Mouse (Mus musculus) hindlimb bud, embryonic 11.5 days (tissue): ENCODE data around the gene Cep112.

ENCODE experiments used
- DNase-seq: peaks from one replicate; pipeline ENCODE4 v3.0.0-alpha.2; 2012; ENCODE audit warnings: low read depth, low spot score; ENCODE audit errors: extremely low spot score

The Cep112 gene

GRCm38 (mm10) chr11:108443893-108444563 lies 19.0 kb downstream of the Cep112 start:
- no peak for DNase-seq

- no peak for DNase-seq
Measured at GRCm38 (mm10) chr11:108447148-108447547, 22.2 kb downstream of the Cep112 start.

- peak; percentile 56 for DNase-seq
Measured at GRCm38 (mm10) chr11:108449811-108450210, 24.8 kb downstream of the Cep112 start.

GRCm38 (mm10) chr11:108459599-108459998 lies 34.6 kb downstream of the Cep112 start:
- no peak for DNase-seq

GRCm38 (mm10) chr11:108464138-108464537 lies 39.1 kb downstream of the Cep112 start:
- DNase-seq = no peak

GRCm38 (mm10) chr11:108464715-108465301 lies 39.8 kb downstream of the Cep112 start:
- DNase-seq = no peak

- no peak for DNase-seq
Measured at GRCm38 (mm10) chr11:108475738-108476137, 50.7 kb downstream of the Cep112 start.

GRCm38 (mm10) chr11:108476226-108476625 lies 51.2 kb downstream of the Cep112 start:
- DNase-seq = no peak

GRCm38 (mm10) chr11:108483976-108484375 lies 59.0 kb downstream of the Cep112 start:
- DNase-seq = no peak

- DNase-seq = no peak
Measured at GRCm38 (mm10) chr11:108488256-108488655, 63.3 kb downstream of the Cep112 start.

GRCm38 (mm10) chr11:108489863-108490262 lies 64.9 kb downstream of the Cep112 start:
- DNase-seq = no peak

- DNase-seq = no peak
Measured at GRCm38 (mm10) chr11:108508190-108508589, 83.2 kb downstream of the Cep112 start.

GRCm38 (mm10) chr11:108527725-108528363 lies 102.9 kb downstream of the Cep112 start:
- no peak for DNase-seq

- no peak for DNase-seq
Measured at GRCm38 (mm10) chr11:108532901-108533300, 107.9 kb downstream of the Cep112 start.

- DNase-seq = no peak
Measured at GRCm38 (mm10) chr11:108534014-108534413, 109.0 kb downstream of the Cep112 start.

- DNase-seq = peak; percentile 37
Measured at GRCm38 (mm10) chr11:108552997-108553622, 128.1 kb downstream of the Cep112 start.

- no peak for DNase-seq
Measured at GRCm38 (mm10) chr11:108553881-108554280, 128.9 kb downstream of the Cep112 start.

- DNase-seq = no peak
Measured at GRCm38 (mm10) chr11:108558544-108558943, 133.6 kb downstream of the Cep112 start.

GRCm38 (mm10) chr11:108559506-108559905 lies 134.5 kb downstream of the Cep112 start:
- DNase-seq = no peak

- no peak for DNase-seq
Measured at GRCm38 (mm10) chr11:108562076-108562475, 137.1 kb downstream of the Cep112 start.

- DNase-seq = peak; percentile 28
Measured at GRCm38 (mm10) chr11:108586551-108587184, 161.7 kb downstream of the Cep112 start.
